Mouse (Mus musculus) neural tube, embryonic 15.5 days (tissue): Measurements from ENCODE around the gene Sdhaf2. TPM values are rescaled to one million over a fixed set of nuclear protein-coding genes. Genes with fewer than 3 reads are reported as not detected.

Source experiments
- ATAC-seq: fragments of 200-750 bp; cut with Nextera tagmentation; 2 replicates; pipeline ENCODE4 v1.8.0; 2017; ENCODE audit warnings: mild to moderate bottlenecking, moderate TSS enrichment, moderate library complexity; ENCODE audit not compliant: low FRiP score
- H3K27ac ChIP-seq: fragments of 300-500 bp; sonication (generic); replicated peaks from 2 replicates; pipeline ENCODE4 v1.5.1; 2015; ENCODE audit warnings: mild to moderate bottlenecking, inconsistent platforms
- H3K27me3 ChIP-seq: fragments of 300-500 bp; sonication (generic); replicated peaks from 2 replicates; pipeline ENCODE4 v1.6.1; 2015; ENCODE audit warnings: inconsistent platforms
- H3K36me3 ChIP-seq: fragments of 300-500 bp; sonication (generic); 2 replicates; pipeline ENCODE4 v1.6.1; 2015; ENCODE audit warnings: inconsistent platforms
- H3K4me1 ChIP-seq: fragments of 300-500 bp; sonication (generic); 2 replicates; pipeline ENCODE4 v1.6.1; 2015; ENCODE audit warnings: inconsistent platforms
- H3K4me2 ChIP-seq: fragments of 300-500 bp; sonication (generic); 2 replicates; pipeline ENCODE4 v1.6.1; 2015; ENCODE audit warnings: inconsistent platforms, mild to moderate bottlenecking, moderate library complexity
- H3K4me3 ChIP-seq: fragments of 300-500 bp; sonication (generic); replicated peaks from 2 replicates; pipeline ENCODE4 v1.5.1; 2015; ENCODE audit warnings: mild to moderate bottlenecking, inconsistent platforms
- H3K9ac ChIP-seq: fragments of 300-500 bp; sonication (generic); replicated peaks from 2 replicates; pipeline ENCODE4 v1.6.1; 2015; ENCODE audit warnings: mild to moderate bottlenecking, inconsistent platforms
- H3K9me3 ChIP-seq: fragments of 300-500 bp; sonication (generic); replicated peaks from 2 replicates; pipeline ENCODE4 v1.6.1; 2016; ENCODE audit warnings: inconsistent platforms
- WGBS: fragments of 180-500 bp; shearing (Covaris S2); methylation state at CpG from one replicate; pipeline ENCODE4 v1.1.7; 2015; ENCODE audit warnings: mixed read lengths; 5-methylcytosine and 5-hydroxymethylcytosine counted together
- polyA plus RNA-seq: library from polyadenylated mRNA; unstranded; fragments of >200 nt; fragmentation: Nextera tagmentation; extraction: Ambion mirVana; gene quantifications from 2 replicates; pipeline ENCODE4 v1.2.1, GENCODE M21; 2015

The Sdhaf2 gene
- polyA plus RNA-seq, 1 experiment from 2014 or later = 67.7 TPM

DNA sequence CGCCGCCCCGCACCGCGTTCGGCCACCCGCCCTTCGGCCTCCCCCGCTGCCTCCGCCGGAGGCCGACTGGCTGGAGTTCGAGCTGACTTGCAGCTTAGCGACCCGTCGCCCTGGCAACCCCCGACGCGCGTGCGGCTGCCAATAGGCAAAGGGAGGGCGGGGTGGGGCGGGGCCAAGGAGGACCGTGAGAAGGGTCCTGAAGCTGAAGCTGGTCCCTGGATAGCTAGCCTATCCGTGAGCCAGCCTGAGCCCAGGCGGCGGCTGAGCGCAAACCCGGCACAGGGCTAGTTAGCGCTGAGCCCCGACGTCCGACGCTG, 68.5 kb downstream of the Sdhaf2 start:
- under 1% methylated on average over 34 of the region's 34 CpGs for WGBS
- peaks cover 64% of the 10 kb centered on the region for H3K27me3 ChIP-seq
- H3K9ac ChIP-seq = peak overlapping the region; percentile 40
- H3K4me2 ChIP-seq = peak overlapping the region; percentile 87
- peak overlapping the region; percentile 30; the same call in 1 of the 2 replicates for H3K27ac ChIP-seq
- no peaks in the 10 kb centered on the region for H3K36me3 ChIP-seq
- H3K4me3 ChIP-seq = peak overlapping the region; percentile 45
- ATAC-seq = peak; percentile 90
- peaks cover 28% of the 10 kb centered on the region for H3K4me1 ChIP-seq
- H3K9me3 ChIP-seq = no peaks in the 10 kb centered on the region

DNA sequence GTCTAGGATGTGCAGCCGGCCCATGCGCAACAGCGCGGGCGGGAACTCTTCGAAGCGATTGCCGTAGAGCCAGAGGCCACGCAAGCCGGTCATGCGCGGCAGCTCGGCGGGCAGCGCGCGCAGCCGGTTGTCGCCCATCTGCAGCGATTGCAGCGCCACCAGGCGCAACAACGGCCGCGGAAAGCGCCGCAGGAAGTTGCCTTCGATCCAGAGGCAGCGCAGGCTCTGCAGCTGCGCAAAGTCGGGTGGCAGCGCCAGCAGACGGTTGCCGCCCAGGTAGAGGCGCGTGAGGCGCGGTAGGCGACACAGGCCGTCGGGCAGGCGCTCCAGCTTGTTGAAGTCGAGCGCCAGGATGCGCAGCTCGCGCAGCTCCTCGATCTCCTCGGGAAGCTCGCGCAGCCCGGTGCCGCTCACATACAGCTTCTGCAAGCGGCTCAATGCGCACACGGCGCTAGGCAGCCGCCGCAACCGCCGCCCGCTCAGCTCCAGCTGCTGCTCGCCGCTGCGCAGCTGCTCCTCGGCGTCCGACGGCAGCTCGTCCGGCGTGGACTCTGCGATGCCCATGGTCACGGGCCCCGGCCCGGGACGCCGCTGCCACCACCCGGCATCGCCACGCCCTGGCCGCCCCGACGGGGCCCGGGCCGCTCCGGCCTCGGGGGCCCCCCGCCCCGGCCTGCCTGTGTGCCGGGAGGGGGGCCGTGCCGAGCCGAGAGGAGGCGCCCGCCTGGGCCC, 69.0 kb downstream of the Sdhaf2 start, which contains the start of gene Lrrc10b:
Gene Lrrc10b (minus strand): TSS at position 722 of the 732 bp plus-strand sequence.
- H3K4me1 ChIP-seq = peaks cover 28% of the 10 kb centered on the region
- ATAC-seq = peak; percentile 82
- peak within 1 kb of the TSS; percentile 45 for H3K4me3 ChIP-seq
- peak within 1 kb of the TSS; percentile 87 for H3K4me2 ChIP-seq
- H3K9me3 ChIP-seq = no peaks in the 10 kb centered on the region
- H3K36me3 ChIP-seq = no peaks in the 10 kb centered on the region
- H3K27ac ChIP-seq = peak within 1 kb of the TSS; percentile 30
- H3K9ac ChIP-seq = peak within 1 kb of the TSS; percentile 40
- peaks cover 62% of the 10 kb centered on the region for H3K27me3 ChIP-seq
- WGBS = under 1% methylated on average over 94 of the region's 96 CpGs

DNA sequence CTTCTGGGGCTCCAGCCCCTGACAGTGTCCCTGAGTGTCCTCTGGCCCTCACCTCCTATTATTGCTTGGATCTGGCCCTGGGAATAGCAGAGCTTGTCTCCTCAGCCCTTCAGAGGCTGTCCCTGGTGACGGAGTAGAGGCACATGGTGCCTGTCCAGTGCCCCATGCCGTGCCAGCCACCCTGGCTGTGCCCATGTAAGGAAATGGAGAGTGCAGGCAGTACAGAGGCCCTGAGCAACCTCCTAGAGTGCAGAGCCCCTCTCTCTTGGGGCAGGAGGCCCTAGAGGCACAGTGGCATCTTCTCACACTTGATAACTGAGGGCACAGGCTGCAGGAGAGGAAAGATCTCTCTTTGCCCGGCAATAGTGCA, 70.5 kb downstream of the Sdhaf2 start:
- Histone ChIP-seq H3K4me1 (peaks cover 28% of the 10 kb centered on the region), H3K36me3 (no peaks in the 10 kb centered on the region), H3K4me2 (peak overlapping the region; percentile 87; the same call in 1 of the 2 replicates), H3K9me3 (no peaks in the 10 kb centered on the region), H3K27me3 (peaks cover 54% of the 10 kb centered on the region), H3K27ac (no peak overlapping the region), H3K9ac (no peak overlapping the region), H3K4me3 (0 out of 2 replicates have a peak overlapping the region, but pooled peaks have one; percentile 1)
- ATAC-seq = no peak
- 80% methylated on average over 3 of the region's 3 CpGs for WGBS

DNA sequence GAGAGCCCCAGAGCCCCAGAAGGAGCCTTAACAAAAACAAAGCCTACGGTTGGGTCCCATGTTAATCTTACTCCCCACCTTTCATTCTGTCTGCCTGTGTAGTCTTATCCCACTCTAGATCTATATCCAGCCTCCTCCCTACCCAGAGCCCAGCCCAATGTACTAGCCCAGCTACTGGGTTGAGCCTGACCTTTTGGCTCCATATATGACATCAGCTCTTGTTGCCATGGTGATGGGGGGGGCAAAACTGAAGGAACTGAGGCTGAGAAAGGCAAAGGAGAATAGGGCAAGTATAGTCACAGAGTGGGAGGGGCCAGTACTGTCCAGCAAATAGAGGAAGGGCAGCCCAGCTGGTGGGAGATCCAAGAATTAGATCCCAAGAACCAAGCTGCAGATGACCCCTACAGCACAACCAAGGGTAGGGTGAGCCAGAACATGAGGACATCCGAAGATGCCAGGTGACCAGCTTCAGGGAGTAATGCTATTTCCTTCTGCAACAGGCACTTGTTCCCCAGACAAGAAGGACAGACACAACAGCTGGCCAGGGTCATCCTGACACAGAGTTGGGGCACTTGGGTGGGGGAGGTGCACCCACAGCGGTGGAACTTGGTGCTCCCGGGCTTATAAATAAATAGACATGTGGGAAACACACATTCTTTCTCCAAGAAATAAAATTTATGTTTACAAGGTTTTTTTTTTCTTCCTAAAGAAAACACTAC, 71.1 kb downstream of the Sdhaf2 start:
- Histone ChIP-seq H3K4me3 (no peak overlapping the region), H3K27ac (no peak overlapping the region), H3K4me2 (peak overlapping the region; percentile 87; the same call in 1 of the 2 replicates), H3K9ac (no peak overlapping the region), H3K27me3 (peaks cover 51% of the 10 kb centered on the region), H3K9me3 (no peaks in the 10 kb centered on the region), H3K4me1 (peaks cover 28% of the 10 kb centered on the region), H3K36me3 (no peaks in the 10 kb centered on the region)
- ATAC-seq = no peak
- WGBS = 70% methylated on average over 4 of the region's 4 CpGs

Other genes with a start within 250 kb of the Sdhaf2 start
- gene Dagla, start 221.3 kb downstream of the Sdhaf2 start, polyA plus RNA-seq = 11.2 and 12.2 TPM in 2 replicates
- gene Syt7, start 137.1 kb downstream of the Sdhaf2 start, polyA plus RNA-seq = 10.4 and 17.3 TPM in 2 replicates
- 1.1 and 1.3 TPM in 2 replicates for gene Lrrc10b, start 68.7 kb downstream of the Sdhaf2 start, polyA plus RNA-seq
- gene Ppp1r32, start 43.2 kb downstream of the Sdhaf2 start, polyA plus RNA-seq = 0.79 and 1.2 TPM in 2 replicates
- gene Cpsf7, start 876 bp downstream of the Sdhaf2 start, polyA plus RNA-seq = 45.6 and 47.2 TPM in 2 replicates
- gene Tmem216, start 30.1 kb upstream of the Sdhaf2 start, polyA plus RNA-seq = 49.1 and 51.6 TPM in 2 replicates
- gene Cyb561a3, start 51.0 kb upstream of the Sdhaf2 start, polyA plus RNA-seq = 20.4 and 22.5 TPM in 2 replicates
- 33.3 and 33.9 TPM in 2 replicates for gene Tmem138, start 51.2 kb upstream of the Sdhaf2 start, polyA plus RNA-seq
- gene Ddb1, start 79.2 kb upstream of the Sdhaf2 start, polyA plus RNA-seq = 194 and 213 TPM in 2 replicates
- gene Tkfc, start 79.5 kb upstream of the Sdhaf2 start, polyA plus RNA-seq = 21.8 and 25.2 TPM in 2 replicates
- gene Vwce, start 108.1 kb upstream of the Sdhaf2 start, polyA plus RNA-seq = 1.7 and 2.4 TPM in 2 replicates
- not detected in 2 replicates for gene Pga5, start 151.9 kb upstream of the Sdhaf2 start, polyA plus RNA-seq
- gene Vps37c, start 162.6 kb upstream of the Sdhaf2 start, polyA plus RNA-seq = 28.7 and 30.3 TPM in 2 replicates
- gene Cd5, start 212.9 kb upstream of the Sdhaf2 start, polyA plus RNA-seq = 0.08 and 1.3 TPM in 2 replicates